Mouse (Mus musculus) CH12.LX (cell line): ENCODE results near the gene Nufip2. TPM values are rescaled to one million over a fixed set of nuclear protein-coding genes. Genes with fewer than 3 reads are reported as not detected.

ENCODE experiments used
- DNase-seq: peaks from one replicate; pipeline ENCODE4 v3.0.0-alpha.2; 2013; ENCODE audit errors: extremely low read depth
- H3K27ac ChIP-seq: 2 replicates; pipeline ENCODE4 v1.5.1; 2012; ENCODE audit warnings: low read depth, mild to moderate bottlenecking, control low read depth, moderate library complexity; ENCODE audit not compliant: insufficient read depth
- H3K27me3 ChIP-seq: replicated peaks from 2 replicates; pipeline ENCODE3; 2012; ENCODE audit warnings: inconsistent platforms
- H3K36me3 ChIP-seq, 2 experiments: replicated peaks in 1 of 2; 2 replicates each; pipeline versions ENCODE3 to v1.6.1; 2012; ENCODE audit warnings: inconsistent platforms in 1 of 2, low read length in 1 of 2, mild to moderate bottlenecking in 1 of 2, mixed read lengths in 1 of 2, moderate library complexity in 1 of 2; ENCODE audit not compliant: control insufficient read depth in 1 of 2, insufficient read depth in 1 of 2
- H3K4me1 ChIP-seq, 2 experiments: 2 replicates each; pipeline ENCODE4 v1.6.1; 2012; ENCODE audit warnings: inconsistent platforms in 1 of 2, moderate library complexity in 1 of 2; ENCODE audit not compliant: insufficient read depth in 2 of 2, control insufficient read depth in 1 of 2
- H3K4me2 ChIP-seq: 2 replicates; pipeline ENCODE4 v1.6.1; 2012; ENCODE audit warnings: low read depth, mild to moderate bottlenecking, control low read depth; ENCODE audit not compliant: poor library complexity, insufficient read depth, severe bottlenecking
- H3K4me3 ChIP-seq, 3 experiments: fragments of 150-350 bp in 1 of 3; sonication (generic) in 1 of 3; replicated peaks in 1 of 3; 2 replicates each; pipeline versions ENCODE3 to v1.5.1; 2011 to 2012; ENCODE audit warnings: low read depth in 2 of 3, low read length in 2 of 3, mild to moderate bottlenecking in 2 of 3, moderate library complexity in 2 of 3, control low read depth in 1 of 3, improper control_type of control experiment in 1 of 3, inconsistent platforms in 1 of 3, mixed read lengths in 1 of 3; ENCODE audit not compliant: poor library complexity in 1 of 3
- H3K79me2 ChIP-seq: replicated peaks from 2 replicates; pipeline ENCODE4 v1.6.1; 2012; ENCODE audit warnings: mild to moderate bottlenecking, moderate library complexity; ENCODE audit not compliant: control insufficient read depth, poor library complexity, insufficient read depth, severe bottlenecking; ENCODE audit errors: extremely low read depth
- H3K9ac ChIP-seq: 2 replicates; pipeline ENCODE4 v1.6.1; 2012; ENCODE audit warnings: low read depth, mild to moderate bottlenecking, control low read depth, moderate library complexity; ENCODE audit not compliant: insufficient read depth
- H3K9me3 ChIP-seq: replicated peaks from 2 replicates; pipeline ENCODE3; 2012; ENCODE audit warnings: low read length, inconsistent platforms, mixed read lengths
- CHD1 ChIP-seq: IDR thresholded peaks from 2 replicates; pipeline ENCODE4 v1.6.1; 2012; ENCODE audit warnings: low read depth, low read length, improper control_type of control experiment, inconsistent platforms
- CHD2 ChIP-seq: IDR thresholded peaks from 2 replicates; pipeline ENCODE4 v1.6.1; 2011; ENCODE audit warnings: low read length, improper control_type of control experiment
- CTCF ChIP-seq, 2 experiments: IDR thresholded peaks in 1 of 2; conservative IDR thresholded peaks in 1 of 2; 2 replicates each; pipeline ENCODE4 v1.5.1; 2011 to 2012; ENCODE audit warnings: low read depth in 2 of 2, low read length in 2 of 2, improper control_type of control experiment in 1 of 2, inconsistent platforms in 1 of 2, mild to moderate bottlenecking in 1 of 2, moderate library complexity in 1 of 2
- IRF4 ChIP-seq: IDR thresholded peaks from 2 replicates; pipeline ENCODE4 v1.6.1; 2014; ENCODE audit warnings: low read depth, mild to moderate bottlenecking, inconsistent platforms, low read length, improper control_type of control experiment
- JUND ChIP-seq: conservative IDR thresholded peaks from 2 replicates; pipeline ENCODE4 v1.6.1; 2011; ENCODE audit warnings: low read depth, low read length, improper control_type of control experiment
- NELFE ChIP-seq: IDR thresholded peaks from 2 replicates; pipeline ENCODE4 v1.6.1; 2011; ENCODE audit warnings: low read depth, low read length, improper control_type of control experiment
- NRF1 ChIP-seq: IDR thresholded peaks from 2 replicates; pipeline ENCODE4 v1.6.1; 2014; ENCODE audit warnings: low read depth, mild to moderate bottlenecking, inconsistent platforms, low read length, improper control_type of control experiment, moderate library complexity
- PAX5 ChIP-seq: IDR thresholded peaks from 2 replicates; pipeline ENCODE4 v1.6.1; 2012; ENCODE audit warnings: low read length, inconsistent platforms, mixed read lengths
- POLR2A ChIP-seq: IDR thresholded peaks from 2 replicates; pipeline ENCODE4 v1.6.1; 2011; ENCODE audit warnings: low read depth, mild to moderate bottlenecking, improper control_type of control experiment, low read length
- POLR2AphosphoS2 ChIP-seq: IDR thresholded peaks from 2 replicates; pipeline ENCODE4 v1.6.1; 2011; ENCODE audit warnings: low read depth, low read length, improper control_type of control experiment
- RAD21 ChIP-seq: IDR thresholded peaks from 2 replicates; pipeline ENCODE4 v1.6.1; 2011; ENCODE audit warnings: low read depth, mild to moderate bottlenecking, low read length, improper control_type of control experiment, moderate library complexity
- RCOR1 ChIP-seq: conservative IDR thresholded peaks from 2 replicates; pipeline ENCODE4 v1.6.1; 2012; ENCODE audit warnings: low read depth, mild to moderate bottlenecking, inconsistent platforms, low read length, improper control_type of control experiment
- SIN3A ChIP-seq: IDR thresholded peaks from 2 replicates; pipeline ENCODE4 v1.6.1; 2012; ENCODE audit warnings: low read length, improper control_type of control experiment, inconsistent platforms
- TBP ChIP-seq: conservative IDR thresholded peaks from 2 replicates; pipeline ENCODE4 v1.6.1; 2011; ENCODE audit warnings: low read depth, low read length, improper control_type of control experiment
- UBTF ChIP-seq: IDR thresholded peaks from 2 replicates; pipeline ENCODE4 v1.6.1; 2012; ENCODE audit warnings: low read depth, mild to moderate bottlenecking, inconsistent platforms, low read length, improper control_type of control experiment, moderate library complexity
- USF2 ChIP-seq: conservative IDR thresholded peaks from 2 replicates; pipeline ENCODE4 v1.6.1; 2011; ENCODE audit warnings: low read depth, low read length, improper control_type of control experiment
- ZC3H11A ChIP-seq: IDR thresholded peaks from 2 replicates; pipeline ENCODE4 v1.6.1; 2012; ENCODE audit warnings: low read depth, mild to moderate bottlenecking, inconsistent platforms, low read length, improper control_type of control experiment
- ZMIZ1 ChIP-seq: IDR thresholded peaks from 2 replicates; pipeline ENCODE4 v1.6.1; 2012; ENCODE audit warnings: low read depth, mild to moderate bottlenecking, inconsistent platforms, low read length, improper control_type of control experiment
- dilution Hi-C: fragments of 300-500 bp; cut with MboI; formaldehyde crosslinking; loops from 2 replicates; pipeline ENCODE4 v1.14.3; 2020; ENCODE audit warnings: low sequenced_read_pairs; ENCODE audit not compliant: extremely low pct_unique_long_range_greater_than_20kb, extremely low pct_ligation_motif_present
- in situ Hi-C: fragments of 300-500 bp; cut with MboI; formaldehyde crosslinking; loops from 3 replicates; pipeline ENCODE4 v1.14.3; 2019; ENCODE audit warnings: low sequenced_read_pairs, low pct_ligation_motif_present, low pct_unique_long_range_greater_than_20kb, mixed read lengths
- polyA plus RNA-seq: library from polyadenylated mRNA; unstranded; fragments of >175 nt; gene quantifications from 2 replicates; pipeline ENCODE4 v1.2.1, GENCODE M21; 2012; ENCODE audit warnings: low read depth; ENCODE audit not compliant: insufficient read length
- total RNA-seq, 2 experiments: library from RNA; depleted of rRNA; stranded (reverse); fragments of 300-350 nt in 1 of 2; fragments of >200 nt in 1 of 2; gene quantifications; 2 replicates each; pipeline ENCODE4 v1.2.3; 2012 to 2014

Nufip2 gene
- total and polyA plus RNA-seq, 3 experiments = 29.6 to 53.6 (median 41.2) TPM

DNA sequence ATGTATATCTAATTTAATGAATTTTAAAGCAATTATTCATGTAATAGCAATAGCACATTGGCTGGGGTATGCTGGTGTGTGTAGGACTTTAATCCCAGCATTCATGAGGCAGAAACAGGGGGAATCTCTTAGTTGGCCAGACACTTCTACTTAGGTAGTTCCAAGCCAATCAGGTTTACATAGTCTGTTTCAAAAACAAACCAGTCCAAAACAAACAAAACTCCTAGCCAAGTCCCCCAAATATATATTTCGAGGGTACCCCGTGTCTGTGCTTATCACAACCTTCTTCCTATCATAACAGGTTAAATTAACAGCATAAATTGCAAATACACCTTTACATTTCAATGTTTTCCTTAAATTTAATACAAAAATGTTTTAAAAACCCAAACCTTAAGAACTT lies 1.1 kb upstream of the Nufip2 start:
- in situ Hi-C loops (no loop called here), dilution Hi-C loops (no loop called here)
- H3K4me1 ChIP-seq = peaks cover 0 to 25% of the 10 kb centered on the region in 2 experiments; a peak in 2 of 4 replicates
- peaks cover 0 to 12% of the 10 kb centered on the region in 2 experiments for H3K36me3 ChIP-seq
- peak overlapping the region; percentile 19; the same call in 1 of the 2 replicates for H3K4me2 ChIP-seq
- H3K27me3 ChIP-seq = no peaks in the 10 kb centered on the region
- TF ChIP-seq JUND = no peak
- TF ChIP-seq SIN3A = no peak
- no peak for TF ChIP-seq ZMIZ1
- TF ChIP-seq CHD1 = no peak
- TF ChIP-seq POLR2A = no peak
- TF ChIP-seq PAX5 = no peak
- TF ChIP-seq RCOR1 = no peak
- no peak for TF ChIP-seq RAD21
- no peak for TF ChIP-seq CTCF (conservative IDR thresholded peaks at IDR 0.05 in 1 of 2, IDR thresholded peaks at IDR 0.05 in 1 of 2; ENCODE audit: low read depth in 2 of 2, low read length in 2 of 2)
- TF ChIP-seq ZC3H11A = no peak
- TF ChIP-seq NELFE = no peak
- TF ChIP-seq IRF4 = no peak
- TF ChIP-seq CHD2 = no peak
- no peak for TF ChIP-seq NRF1
- no peak for TF ChIP-seq TBP
- no peak for TF ChIP-seq USF2
- no peak overlapping the region; the same call in 1 of the 2 replicates for H3K9ac ChIP-seq
- peak overlapping the region in 2 of 3 experiments; percentile 78 to 98 for H3K4me3 ChIP-seq
- no peaks in the 10 kb centered on the region for H3K9me3 ChIP-seq
- H3K27ac ChIP-seq = no peak overlapping the region
- DNase-seq = no peak
- H3K79me2 ChIP-seq = peaks cover 35% of the 10 kb centered on the region

DNA sequence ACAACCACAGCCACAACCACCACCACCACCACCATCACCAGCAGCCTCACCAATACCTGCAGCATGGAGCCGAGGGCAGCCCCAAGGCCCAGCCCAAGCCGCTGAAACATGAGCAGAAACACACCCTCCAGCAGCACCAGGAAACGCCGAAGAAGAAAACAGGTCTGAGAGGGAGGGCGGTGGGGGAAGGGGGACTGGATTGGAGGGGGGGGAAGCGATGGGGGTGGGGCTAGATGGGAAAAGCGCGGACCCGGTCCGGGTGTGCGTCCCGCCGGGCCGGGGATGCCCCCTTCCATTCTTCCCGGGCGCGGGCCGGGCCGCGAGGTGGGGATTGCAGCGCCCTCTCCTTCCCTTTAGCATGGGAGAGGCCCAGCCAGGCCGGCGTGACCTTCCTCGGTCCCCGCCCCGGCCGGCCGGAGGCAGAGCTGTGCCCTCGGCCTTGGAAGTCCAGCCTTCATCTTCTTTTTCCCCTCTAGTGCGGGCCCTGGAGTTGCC lies 438 bp downstream of the Nufip2 start:
- peaks cover 50% of the 10 kb centered on the region for H3K79me2 ChIP-seq
- TF ChIP-seq POLR2AphosphoS2 (no peak), CHD1 (no peak), UBTF (no peak; the same call in 1 of the 2 replicates)
- no peaks in the 10 kb centered on the region for H3K27me3 ChIP-seq
- peak overlapping the region; percentile 78 to 98 (median 84) for H3K4me3 ChIP-seq
- H3K36me3 ChIP-seq = peaks cover under 1 to 24% of the 10 kb centered on the region in 2 experiments
- DNase-seq = peak; percentile 59
- peaks cover 0 to 34% of the 10 kb centered on the region in 2 experiments; a peak in 2 of 4 replicates for H3K4me1 ChIP-seq
- no peak overlapping the region for H3K4me2 ChIP-seq
- dilution Hi-C loops (no loop called here), in situ Hi-C loops (no loop called here)
- H3K27ac ChIP-seq = peak overlapping the region; percentile 91
- H3K9me3 ChIP-seq = no peaks in the 10 kb centered on the region
- peak overlapping the region; percentile 97 for H3K9ac ChIP-seq
